Mouse (Mus musculus) liver, embryonic 14.5 days (tissue): ENCODE results near the gene St5.

ENCODE experiments used
- CTCF ChIP-seq: IDR thresholded peaks from 2 replicates; pipeline ENCODE4 v1.5.1; 2016; ENCODE audit warnings: antibody characterized with exemption, low read depth, control low read depth
- EP300 ChIP-seq: IDR thresholded peaks from 2 replicates; pipeline ENCODE4 v1.6.1; 2016; ENCODE audit warnings: antibody characterized with exemption, low read depth

DNA sequence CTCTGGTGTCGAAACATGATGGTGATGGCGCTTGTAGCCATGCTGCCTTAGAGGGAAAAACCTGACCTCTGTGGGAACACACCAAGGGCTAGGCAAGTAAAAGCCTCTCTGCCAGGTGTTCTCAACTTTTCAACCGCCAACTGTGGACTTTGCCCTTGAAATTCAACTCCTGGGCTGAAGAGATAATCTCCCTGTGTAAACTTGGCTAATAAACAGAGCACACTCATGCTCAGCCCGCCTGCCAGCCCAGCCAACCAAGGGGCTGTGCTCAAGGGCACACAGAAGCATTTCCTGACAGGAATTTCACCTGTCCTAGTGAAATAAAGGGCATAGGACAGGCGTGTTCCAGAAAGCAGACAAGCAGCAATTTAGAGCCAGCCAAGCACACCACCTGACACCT lies 100.8 kb downstream of the St5 start:
- TF ChIP-seq EP300 (peak; percentile 90), CTCF (no peak)
